Mouse (Mus musculus): ENCODE measurements around the gene Srp9.
"Not testable (repeated sequence)": the region's sequence is repeated elsewhere in the genome, so short reads cannot be mapped to it uniquely, and the experiment has no call there.

Srp9 gene

DNA sequence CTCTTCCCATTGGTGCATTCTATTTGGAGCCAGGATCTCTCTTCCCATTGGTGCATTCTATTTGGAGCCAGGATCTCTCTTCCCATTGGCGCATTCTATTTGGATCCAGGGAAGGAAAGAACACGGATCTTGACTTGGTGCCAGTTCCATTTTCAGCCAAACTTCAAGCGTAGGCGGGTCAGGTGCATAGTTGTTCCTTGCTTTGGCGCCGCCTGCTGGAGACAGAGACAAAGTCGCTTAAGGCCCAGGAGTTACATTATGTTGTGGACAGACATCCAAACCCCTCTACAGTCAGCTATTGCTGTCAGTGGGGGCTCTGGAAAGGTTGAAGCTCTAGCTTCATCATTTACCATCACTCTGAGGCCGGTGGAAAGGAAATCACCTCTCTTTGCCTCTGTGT is 18.8 kb downstream of the Srp9 start:
- DNase-seq (ENCODE audit: low read depth, low spot score): peak; percentile 60

- DNase-seq (ENCODE audit: low read depth, low spot score): no peak
Measured at GRCm38 (mm10) chr1:182145546-182145945, 21.0 kb downstream of the Srp9 start.

DNA sequence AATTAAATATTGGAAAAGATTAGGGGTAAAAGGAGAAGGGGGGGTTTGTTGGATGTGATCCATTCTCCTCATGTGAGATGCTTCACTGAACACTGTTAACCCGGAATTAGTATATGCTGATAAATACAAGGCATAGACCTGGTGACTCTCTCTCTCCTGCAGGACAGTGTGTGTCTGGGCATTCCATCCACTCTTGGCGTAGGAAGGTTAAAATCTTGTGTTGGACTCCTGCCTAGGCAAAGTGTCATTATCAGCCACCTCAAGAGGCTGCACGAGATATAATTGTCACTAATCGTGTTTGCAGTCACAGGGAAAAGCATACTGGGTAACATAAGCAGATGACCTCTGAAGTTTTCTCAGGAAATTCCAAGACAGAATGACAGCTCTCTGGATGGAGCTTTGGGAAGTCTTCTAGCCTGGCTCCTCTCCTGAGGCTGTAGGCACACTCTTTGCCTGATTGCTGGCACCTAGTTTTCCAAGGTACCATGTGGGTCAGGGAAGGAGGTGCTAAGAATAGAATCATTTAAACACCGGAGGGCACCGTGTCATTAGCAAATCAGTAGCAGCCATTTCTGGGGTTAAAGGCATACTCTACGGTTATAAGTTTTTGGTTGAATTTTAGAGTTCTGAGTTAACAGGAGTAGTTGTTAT is 24.5 kb downstream of the Srp9 start:
- DNase-seq (ENCODE audit: low read depth, low spot score): no peak

DNA sequence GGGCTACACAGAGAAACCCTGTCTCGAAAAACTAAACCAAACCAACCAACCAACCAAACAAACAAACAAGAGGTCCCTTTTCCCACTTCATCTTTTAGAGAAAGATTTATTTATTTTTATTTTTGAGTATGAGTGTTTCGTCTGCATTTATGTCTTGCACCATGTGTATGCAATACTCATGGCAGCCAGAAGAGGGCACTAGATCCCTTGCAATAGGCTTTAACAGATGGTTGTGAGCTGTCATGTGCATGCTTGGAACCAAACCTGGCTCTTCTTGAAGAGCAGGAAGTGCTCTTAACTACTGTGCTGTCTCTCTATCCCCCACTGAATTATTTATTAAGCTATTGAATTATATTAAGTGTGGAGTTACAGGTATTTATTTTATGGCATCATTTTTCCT is 25.4 kb downstream of the Srp9 start:
- DNase-seq (ENCODE audit: low read depth, low spot score): peak; percentile 63

DNA sequence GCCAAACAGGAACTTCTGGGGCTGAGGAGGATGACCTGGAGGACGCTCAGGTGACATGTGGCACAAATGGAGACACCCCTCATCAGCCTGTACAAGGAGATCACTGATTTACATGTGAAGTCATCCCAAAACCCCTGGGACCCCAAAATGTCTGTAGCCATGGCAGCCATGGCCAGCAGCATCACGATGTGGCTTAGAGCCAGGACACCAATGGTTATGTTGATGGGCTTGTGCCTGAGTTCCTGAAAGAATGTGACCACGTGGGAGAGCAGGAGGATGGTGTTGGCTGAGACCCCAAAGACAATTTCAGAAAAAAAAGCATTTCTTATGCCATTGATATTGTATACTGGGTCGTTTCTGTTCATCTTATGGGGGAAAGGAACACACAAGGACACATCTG is 33.2 kb downstream of the Srp9 start:
- DNase-seq (ENCODE audit: low read depth, low spot score): no peak

- no peak for DNase-seq (ENCODE audit: low read depth, low spot score)
Measured at GRCm38 (mm10) chr1:182159575-182159974, 35.0 kb downstream of the Srp9 start.

DNA sequence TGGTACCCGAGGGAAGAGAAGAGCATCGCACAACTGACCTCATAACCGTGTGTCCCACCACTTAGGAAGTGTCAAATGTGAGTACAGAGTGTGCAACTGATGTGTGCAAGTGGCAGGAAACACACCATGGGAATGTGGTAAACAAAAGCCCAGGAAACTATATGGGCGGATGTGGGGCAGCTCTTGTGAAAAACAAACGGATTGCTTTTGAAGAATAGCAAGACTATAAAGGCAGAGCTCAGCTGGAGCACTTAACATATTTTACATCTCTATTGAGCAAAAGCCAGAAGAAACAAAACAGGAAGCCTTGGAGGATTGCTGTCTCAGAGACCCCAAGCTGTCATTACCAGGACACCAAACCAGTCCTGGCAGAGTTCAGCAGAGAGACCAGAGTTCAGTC is 38.4 kb downstream of the Srp9 start:
- no peak for DNase-seq (ENCODE audit: low read depth, low spot score)

DNA sequence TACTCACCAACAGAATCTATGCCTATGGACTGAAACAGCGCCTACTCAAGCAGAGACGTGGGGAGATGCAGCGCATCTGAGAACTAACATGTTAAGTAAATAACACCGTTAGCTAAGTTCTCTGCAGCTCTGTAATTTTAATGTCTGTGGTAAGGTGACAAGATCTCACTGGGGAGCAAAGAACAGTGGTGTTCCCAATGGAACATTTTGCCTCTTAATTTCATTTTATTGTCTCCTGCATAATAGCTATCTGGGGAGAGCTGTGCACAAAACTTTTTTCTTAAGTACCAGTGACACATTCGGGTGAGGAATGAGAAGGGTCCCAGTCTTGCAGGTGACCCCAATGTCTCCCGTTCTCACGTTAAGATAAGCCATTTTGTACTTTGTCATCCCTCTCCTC is 39.8 kb downstream of the Srp9 start, which contains the start of gene Vmn1r1:
Gene Vmn1r1, minus strand, starts transcription at position 101 of the 400 bp plus-strand sequence.
- no peak for DNase-seq (ENCODE audit: low read depth, low spot score)

DNA sequence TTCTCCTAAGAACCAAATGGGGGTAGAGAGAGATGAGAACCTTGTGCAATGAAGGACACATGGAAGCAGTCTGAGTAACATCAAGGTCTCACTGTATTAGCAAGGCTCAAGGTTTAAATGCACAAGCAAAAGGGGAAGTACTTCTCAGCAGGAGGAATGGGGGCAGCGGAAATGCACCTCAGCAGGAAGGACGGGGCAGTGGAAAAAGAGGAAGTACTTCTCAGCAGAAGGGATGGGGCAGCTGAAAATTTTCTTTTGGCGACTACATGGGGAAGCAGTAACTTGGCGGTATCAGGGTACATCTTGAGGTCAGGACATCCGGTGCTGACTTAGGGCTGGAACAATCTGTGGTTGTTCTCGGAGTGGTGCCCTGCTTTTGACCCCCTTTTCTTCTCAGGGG is 45.7 kb downstream of the Srp9 start:
- DNase-seq (ENCODE audit: low read depth, low spot score): not testable (repeated sequence)

DNA sequence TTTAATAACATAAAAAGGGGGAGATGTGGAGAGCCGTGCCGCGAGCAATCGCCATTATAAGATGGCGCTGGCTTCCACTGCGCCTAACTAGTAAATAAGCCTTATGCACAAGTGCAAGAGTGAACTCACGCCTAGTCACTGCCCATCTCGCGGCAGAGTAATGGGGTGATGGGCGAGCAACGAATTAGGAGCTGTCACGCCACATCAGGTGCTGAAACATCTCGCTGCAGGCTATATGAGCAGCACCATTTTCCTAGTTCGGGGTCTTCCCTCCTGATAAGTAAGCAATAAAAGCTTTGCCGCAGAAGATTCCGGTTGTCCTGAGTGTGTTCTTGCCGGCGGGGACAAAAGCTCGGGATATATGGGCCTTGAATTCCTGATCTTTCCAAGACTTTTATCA is 52.4 kb downstream of the Srp9 start:
- DNase-seq (ENCODE audit: low read depth, low spot score): not testable (repeated sequence)

- no peak for DNase-seq (ENCODE audit: low read depth, low spot score)
Measured at GRCm38 (mm10) chr1:182181456-182182305, 57.1 kb downstream of the Srp9 start.

Data from 3T3-L1 (cell line).